Mouse (Mus musculus) ES-E14 (cell line): ENCODE data around the gene Car1. TPM values are rescaled to one million over a fixed set of nuclear protein-coding genes. Genes with fewer than 3 reads are reported as not detected.

ENCODE experiments used
- DNase-seq: peaks from one replicate; pipeline ENCODE4 v3.0.0-alpha.2; 2013; ENCODE audit warnings: low read depth, low spot score
- H3K27ac ChIP-seq: 2 replicates; pipeline ENCODE4 v1.5.1; 2012; ENCODE audit warnings: low read depth, mild to moderate bottlenecking, low read length, moderate library complexity, mixed read lengths; ENCODE audit not compliant: poor library complexity, insufficient read depth, severe bottlenecking
- H3K36me3 ChIP-seq: 2 replicates; pipeline ENCODE4 v1.6.1; 2012; ENCODE audit warnings: mild to moderate bottlenecking, low read length, moderate library complexity, mixed read lengths; ENCODE audit not compliant: control insufficient read depth, poor library complexity, insufficient read depth, severe bottlenecking
- H3K4me1 ChIP-seq, 2 experiments: fragments of 150-350 bp in 1 of 2; sonication (generic) in 1 of 2; 2 replicates each; pipeline ENCODE4 v1.6.1; 2012; ENCODE audit warnings: low read length in 2 of 2, mild to moderate bottlenecking in 1 of 2, mixed read lengths in 1 of 2; ENCODE audit not compliant: control insufficient read depth in 2 of 2, insufficient read depth in 2 of 2, poor library complexity in 1 of 2
- H3K4me3 ChIP-seq, 2 experiments: fragments of 150-350 bp in 1 of 2; sonication (generic) in 1 of 2; 2 replicates each; pipeline ENCODE4 v1.5.1; 2012; ENCODE audit warnings: low read length in 2 of 2, low read depth in 1 of 2, mild to moderate bottlenecking in 1 of 2, mixed read lengths in 1 of 2; ENCODE audit not compliant: insufficient read depth in 1 of 2, poor library complexity in 1 of 2, severe bottlenecking in 1 of 2
- H3K9ac ChIP-seq: 2 replicates; pipeline ENCODE4 v1.6.1; 2012; ENCODE audit warnings: low read depth, mild to moderate bottlenecking, low read length, mixed read lengths; ENCODE audit not compliant: poor library complexity, insufficient read depth, severe bottlenecking
- H3K9me3 ChIP-seq: fragments of 150-350 bp; sonication (generic); 2 replicates; pipeline ENCODE4 v1.6.1; 2012; ENCODE audit warnings: low read depth, mild to moderate bottlenecking, low read length; ENCODE audit not compliant: control insufficient read depth, insufficient read depth
- CHD2 ChIP-seq: IDR thresholded peaks from 2 replicates; pipeline ENCODE4 v1.6.1; 2014; ENCODE audit warnings: mild to moderate bottlenecking, low read depth, low read length, inconsistent platforms
- HCFC1 ChIP-seq: IDR thresholded peaks from 2 replicates; pipeline ENCODE4 v1.6.1; 2012; ENCODE audit warnings: low read length, inconsistent platforms, borderline replicate concordance; ENCODE audit not compliant: insufficient read depth
- MAFK ChIP-seq: IDR thresholded peaks from 2 replicates; pipeline ENCODE4 v1.6.1; 2014; ENCODE audit warnings: mild to moderate bottlenecking, low read depth, low read length, inconsistent platforms; ENCODE audit not compliant: insufficient read depth
- ZC3H11A ChIP-seq: IDR thresholded peaks from 2 replicates; pipeline ENCODE4 v1.6.1; 2012; ENCODE audit warnings: low read depth, mild to moderate bottlenecking, inconsistent platforms, low read length, borderline replicate concordance
- ZNF384 ChIP-seq: IDR thresholded peaks from 2 replicates; pipeline ENCODE4 v1.6.1; 2012; ENCODE audit warnings: low read depth, low read length, inconsistent platforms
- in situ Hi-C, 2 experiments: fragments of 600-800 bp; cut with MboI; formaldehyde crosslinking; loops; one replicate each; pipeline ENCODE4 v1.15.1; 2025; ENCODE audit warnings: low sequenced_read_pairs in 2 of 2, inconsistent platforms in 1 of 2; ENCODE audit not compliant: unreplicated experiment in 2 of 2
- total RNA-seq: library from RNA; depleted of rRNA; stranded (reverse); fragments of 300-350 nt; gene quantifications from 2 replicates; pipeline ENCODE4 v1.2.3, GENCODE M21; 2012

Car1 gene
- total RNA-seq, 1 experiment = not detected

DNA sequence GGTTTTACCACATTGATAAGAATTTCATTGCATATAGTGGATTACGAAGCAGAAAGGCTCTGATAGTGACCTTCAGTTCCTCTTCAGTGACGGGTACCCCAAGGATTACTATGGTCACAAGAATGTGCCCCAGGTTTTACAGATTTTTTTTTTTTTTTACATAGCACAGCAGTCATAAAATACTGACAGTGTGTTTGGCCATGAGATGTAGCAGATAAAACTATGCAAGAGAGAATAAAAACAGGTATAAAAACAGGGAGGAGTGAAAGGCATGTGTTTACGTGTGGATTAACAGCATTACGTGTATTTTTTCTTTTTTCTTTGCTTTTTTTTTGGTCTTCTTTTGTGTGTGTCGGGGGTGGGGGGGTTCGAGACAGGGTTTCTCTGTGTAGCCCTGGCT lies 3.3 kb downstream of the Car1 start:
- no peak overlapping the region for H3K4me3 ChIP-seq
- no peaks in the 10 kb centered on the region for H3K9me3 ChIP-seq
- H3K36me3 ChIP-seq = no peaks in the 10 kb centered on the region
- in situ Hi-C loops = no loop called here
- no peak for DNase-seq
- H3K27ac ChIP-seq = no peak overlapping the region
- no peak overlapping the region for H3K9ac ChIP-seq
- TF ChIP-seq ZC3H11A = no peak
- TF ChIP-seq MAFK = no peak
- no peak for TF ChIP-seq ZNF384
- TF ChIP-seq CHD2 = no peak
- no peak for TF ChIP-seq HCFC1
- no peaks in the 10 kb centered on the region for H3K4me1 ChIP-seq

DNA sequence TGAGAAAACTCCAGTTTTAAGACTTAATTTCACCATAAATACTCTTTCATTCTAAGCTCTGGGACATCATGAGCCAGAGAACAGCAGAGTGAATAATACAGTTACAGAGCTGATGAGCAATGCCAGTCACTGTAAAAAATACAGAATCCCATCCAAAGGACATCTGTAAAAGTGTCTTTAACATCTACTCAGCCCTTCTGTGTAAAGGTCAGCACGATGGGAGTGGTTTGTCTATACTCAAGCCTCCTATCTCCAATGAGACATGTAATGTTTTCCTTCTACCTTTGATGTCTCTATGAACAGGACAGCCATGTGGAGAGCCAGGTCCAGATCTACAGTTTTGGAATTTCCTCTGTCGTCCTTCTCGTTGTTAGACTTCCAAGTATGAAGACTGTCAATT lies 11.1 kb downstream of the Car1 start:
- H3K4me1 ChIP-seq = no peaks in the 10 kb centered on the region
- in situ Hi-C loops = no loop called here
- no peak overlapping the region for H3K9ac ChIP-seq
- no peaks in the 10 kb centered on the region for H3K36me3 ChIP-seq
- no peak for DNase-seq
- H3K27ac ChIP-seq = no peak overlapping the region
- H3K9me3 ChIP-seq = no peaks in the 10 kb centered on the region
- no peak overlapping the region for H3K4me3 ChIP-seq
- TF ChIP-seq MAFK = no peak
- no peak for TF ChIP-seq ZNF384
- no peak for TF ChIP-seq HCFC1
- TF ChIP-seq ZC3H11A = no peak
- no peak for TF ChIP-seq CHD2

DNA sequence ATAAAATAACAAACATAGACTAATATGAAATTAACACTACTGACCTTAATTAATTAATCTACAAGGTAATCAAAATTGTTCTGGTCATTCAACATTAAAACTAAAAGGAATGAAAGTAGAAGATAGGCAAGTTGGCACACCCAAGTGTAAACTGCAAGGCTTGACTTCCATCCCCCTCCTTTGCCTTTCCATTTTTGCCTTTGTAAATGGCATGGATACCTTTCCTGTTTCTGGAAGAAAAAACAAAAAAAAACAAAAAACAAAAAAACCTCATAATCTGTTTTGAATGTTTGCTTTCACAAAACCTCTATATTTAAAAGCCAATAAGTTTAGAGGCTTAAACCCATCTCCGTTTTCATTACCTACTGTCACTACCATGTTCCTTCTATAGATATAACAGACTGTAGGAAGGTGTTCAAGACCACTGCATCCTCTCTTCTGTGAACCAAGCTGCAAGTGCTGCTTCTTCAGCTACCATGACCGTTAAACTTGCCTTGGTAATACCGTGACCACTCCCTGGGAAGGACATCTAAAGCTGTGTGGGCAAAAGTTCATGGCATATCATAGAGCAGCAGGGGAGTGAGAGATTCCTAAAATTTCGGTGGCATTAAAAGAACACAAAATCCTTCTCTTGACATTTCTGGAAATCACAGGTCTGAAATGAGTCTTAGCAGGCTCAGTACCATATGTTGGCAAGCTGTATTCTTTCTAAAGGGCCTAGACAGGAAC lies 12.7 kb downstream of the Car1 start:
- Histone ChIP-seq H3K36me3 (no peaks in the 10 kb centered on the region), H3K4me1 (no peaks in the 10 kb centered on the region), H3K27ac (no peak overlapping the region), H3K4me3 (no peak overlapping the region), H3K9ac (no peak overlapping the region), H3K9me3 (no peaks in the 10 kb centered on the region)
- no peak for DNase-seq
- TF ChIP-seq ZNF384 = no peak
- no peak for TF ChIP-seq HCFC1
- no peak for TF ChIP-seq CHD2
- no peak for TF ChIP-seq ZC3H11A
- TF ChIP-seq MAFK = no peak
- in situ Hi-C loops = no loop called here

DNA sequence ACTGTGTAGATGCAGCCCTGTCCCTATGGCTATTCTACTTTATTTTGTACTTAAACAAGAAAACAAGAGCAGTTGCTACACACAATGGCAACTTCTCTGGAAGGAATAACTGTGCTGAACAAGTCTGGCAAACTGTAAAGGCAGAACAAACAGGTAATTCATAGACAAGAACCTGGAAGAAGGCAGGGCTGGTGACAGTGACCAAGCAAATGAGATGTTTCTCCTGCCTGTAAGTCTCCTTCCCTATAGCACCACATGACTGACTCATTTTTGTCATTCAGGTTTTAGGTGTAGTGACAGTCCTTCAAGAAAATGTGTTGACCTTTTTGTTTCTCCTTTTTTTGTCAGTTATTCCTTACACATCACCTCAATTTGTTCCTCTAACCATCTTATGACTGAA lies 16.1 kb downstream of the Car1 start:
- Histone ChIP-seq H3K36me3 (no peaks in the 10 kb centered on the region), H3K9ac (no peak overlapping the region), H3K27ac (no peak overlapping the region), H3K4me1 (no peaks in the 10 kb centered on the region), H3K4me3 (no peak overlapping the region), H3K9me3 (no peaks in the 10 kb centered on the region)
- in situ Hi-C loops = no loop called here
- DNase-seq = no peak
- TF ChIP-seq ZNF384 (no peak), CHD2 (no peak)

DNA sequence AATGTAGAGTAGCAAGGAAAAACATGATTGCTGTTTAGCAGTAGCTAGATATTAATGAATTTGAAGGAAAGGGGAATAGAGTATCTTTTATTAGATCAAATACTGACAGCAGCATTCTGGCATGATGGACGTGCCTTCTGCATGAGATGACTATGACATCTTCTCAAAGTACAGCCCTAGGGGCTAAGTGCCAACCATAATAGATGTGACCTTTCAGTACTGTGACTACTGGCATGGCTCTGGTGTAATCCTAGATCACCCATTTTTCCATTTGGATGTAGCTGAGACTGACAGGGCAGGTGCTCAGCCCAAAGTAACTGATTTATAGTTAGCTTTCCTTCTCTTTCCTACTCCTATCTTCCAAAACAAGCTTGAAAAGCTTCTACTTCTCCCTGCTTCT lies 20.6 kb downstream of the Car1 start:
- TF ChIP-seq CHD2 (no peak), ZNF384 (no peak), MAFK (no peak), ZC3H11A (no peak), HCFC1 (no peak)
- no peak for DNase-seq
- H3K27ac ChIP-seq = no peak overlapping the region
- H3K4me1 ChIP-seq = no peaks in the 10 kb centered on the region
- H3K9me3 ChIP-seq = no peaks in the 10 kb centered on the region
- H3K9ac ChIP-seq = no peak overlapping the region
- H3K36me3 ChIP-seq = no peaks in the 10 kb centered on the region
- no peak overlapping the region for H3K4me3 ChIP-seq
- in situ Hi-C loops = no loop called here
